Mouse (Mus musculus): ENCODE results near the gene Zbtb5. TPM values are rescaled to one million over a fixed set of nuclear protein-coding genes. Genes with fewer than 3 reads are reported as not detected.

Gene Zbtb5
- polyA plus RNA-seq, 1 experiment, result 0.11 TPM

- H3K4me1 ChIP-seq (ENCODE audit: control insufficient read depth), result peaks cover 7% of the 10 kb centered on the region
- TF ChIP-seq TAL1 (IDR thresholded peaks at IDR 0.05; ENCODE audit: low read length), result no peak
- TF ChIP-seq GATA1 (IDR thresholded peaks at IDR 0.05; ENCODE audit: low read length), result no peak
- H3K9me3 ChIP-seq (ENCODE audit: control insufficient read depth, low read length), result no peaks in the 10 kb centered on the region
- no peaks in the 10 kb centered on the region; the same call in 1 of the 2 replicates for H3K27me3 ChIP-seq (ENCODE audit: control insufficient read depth)
- no peak overlapping the region for H3K4me3 ChIP-seq (replicated peaks)
- H3K36me3 ChIP-seq (ENCODE audit: control insufficient read depth), result no peaks in the 10 kb centered on the region
These were observed 68.7 kb downstream of the Zbtb5 start for GRCm38 (mm10) chr4:44943480-44943879.

- Histone ChIP-seq H3K27me3 (ENCODE audit: control insufficient read depth) (no peaks in the 10 kb centered on the region; the same call in 1 of the 2 replicates), H3K4me3 (replicated peaks) (no peak overlapping the region), H3K4me1 (ENCODE audit: control insufficient read depth) (peaks cover 7% of the 10 kb centered on the region), H3K9me3 (ENCODE audit: control insufficient read depth, low read length) (no peaks in the 10 kb centered on the region), H3K36me3 (ENCODE audit: control insufficient read depth) (no peaks in the 10 kb centered on the region)
- TF ChIP-seq GATA1 (IDR thresholded peaks at IDR 0.05; ENCODE audit: low read length) (no peak), TAL1 (IDR thresholded peaks at IDR 0.05; ENCODE audit: low read length) (no peak)
These were observed 70.0 kb downstream of the Zbtb5 start for GRCm38 (mm10) chr4:44942237-44942636.

Other genes starting within 250 kb of the Zbtb5 start
- gene Grhpr, start 31.0 kb downstream of the Zbtb5 start, polyA plus RNA-seq (2012), result 3.9 and 6.0 TPM in 2 replicates
- 0.02 and 0.31 TPM in 2 replicates for gene Polr1e, start 6.2 kb upstream of the Zbtb5 start, polyA plus RNA-seq (2012)
- gene Fbxo10, start 72.2 kb upstream of the Zbtb5 start, polyA plus RNA-seq (2012), result 0.60 and 0.71 TPM in 2 replicates
- gene Tomm5, start 95.7 kb upstream of the Zbtb5 start, polyA plus RNA-seq (2012), result 1.9 and 3.5 TPM in 2 replicates
- 0.01 TPM in 1 of 2 replicates, not detected in the other for gene Frmpd1, start 172.5 kb upstream of the Zbtb5 start, polyA plus RNA-seq (2012)

Data from erythroblast, embryonic 14.5 days (primary cell).